Mouse (Mus musculus) hindbrain, embryonic 14.5 days (tissue): Measurements from ENCODE around the gene Syt5. TPM values are rescaled to one million over a fixed set of nuclear protein-coding genes. Genes with fewer than 3 reads are reported as not detected.

Experiments used
- ATAC-seq: fragments of 200-750 bp; cut with Nextera tagmentation; 2 replicates; pipeline ENCODE4 v1.8.0; 2017; ENCODE audit warnings: moderate number of reproducible peaks, mild to moderate bottlenecking, moderate TSS enrichment, moderate library complexity; ENCODE audit not compliant: low FRiP score
- DNase-seq: peaks from one replicate; pipeline ENCODE4 v3.0.0-alpha.2; 2015; ENCODE audit warnings: low spot score
- H3K27ac ChIP-seq: fragments of 300-500 bp; sonication (generic); 2 replicates; pipeline ENCODE4 v1.5.1; 2014; ENCODE audit warnings: mild to moderate bottlenecking, moderate library complexity
- H3K27me3 ChIP-seq: fragments of 300-500 bp; sonication (generic); 2 replicates; pipeline ENCODE4 v1.6.1; 2014; ENCODE audit warnings: mild to moderate bottlenecking, low read length, mixed read lengths; ENCODE audit not compliant: control insufficient read depth, insufficient read depth
- H3K36me3 ChIP-seq: fragments of 300-500 bp; sonication (generic); replicated peaks from 2 replicates; pipeline ENCODE4 v1.6.1; 2014; ENCODE audit not compliant: control insufficient read depth, insufficient read depth
- H3K4me1 ChIP-seq: fragments of 300-500 bp; sonication (generic); replicated peaks from 2 replicates; pipeline ENCODE4 v1.6.1; 2014; ENCODE audit warnings: antibody characterized with exemption, low read length, mixed read lengths; ENCODE audit not compliant: control insufficient read depth, insufficient read depth
- H3K4me2 ChIP-seq: fragments of 300-500 bp; sonication (generic); replicated peaks from 2 replicates; pipeline ENCODE4 v1.6.1; 2014; ENCODE audit warnings: mild to moderate bottlenecking, moderate library complexity
- H3K4me3 ChIP-seq: fragments of 300-500 bp; sonication (generic); replicated peaks from 2 replicates; pipeline ENCODE4 v1.5.1; 2014; ENCODE audit warnings: mild to moderate bottlenecking, low read length
- H3K9ac ChIP-seq: fragments of 300-500 bp; sonication (generic); 2 replicates; pipeline ENCODE4 v1.6.1; 2014
- H3K9me3 ChIP-seq: fragments of 300-500 bp; sonication (generic); 2 replicates; pipeline ENCODE4 v1.6.1; 2016; ENCODE audit warnings: low read length; ENCODE audit not compliant: control insufficient read depth
- WGBS: fragments of 180-500 bp; shearing (Covaris S2); extraction: QIAGEN DNeasy Blood & Tissue Kit; methylation state at CpG from one replicate; pipeline ENCODE4 v1.1.7; 2014; 5-methylcytosine and 5-hydroxymethylcytosine counted together
- polyA plus RNA-seq: library from polyadenylated mRNA; unstranded; fragments of >200 nt; fragmentation: Nextera tagmentation; extraction: Ambion mirVana; gene quantifications from 2 replicates; pipeline ENCODE4 v1.2.1, GENCODE M21; 2014

The Syt5 gene
- polyA plus RNA-seq, 1 experiment from 2014 or later, result 77.0 TPM

- Histone ChIP-seq H3K4me2 (no peak overlapping the region), H3K4me1 (no peaks in the 10 kb centered on the region), H3K27me3 (no peaks in the 10 kb centered on the region), H3K9ac (no peak overlapping the region), H3K27ac (no peak overlapping the region), H3K9me3 (no peaks in the 10 kb centered on the region), H3K36me3 (no peaks in the 10 kb centered on the region), H3K4me3 (no peak overlapping the region)
- peak; percentile 60 for DNase-seq
- no peak for ATAC-seq
- WGBS, result 34% methylated on average over 13 of the region's 13 CpGs
Observed at GRCm38 (mm10) chr7:4513236-4513635, 34.1 kb downstream of the Syt5 start.

DNA sequence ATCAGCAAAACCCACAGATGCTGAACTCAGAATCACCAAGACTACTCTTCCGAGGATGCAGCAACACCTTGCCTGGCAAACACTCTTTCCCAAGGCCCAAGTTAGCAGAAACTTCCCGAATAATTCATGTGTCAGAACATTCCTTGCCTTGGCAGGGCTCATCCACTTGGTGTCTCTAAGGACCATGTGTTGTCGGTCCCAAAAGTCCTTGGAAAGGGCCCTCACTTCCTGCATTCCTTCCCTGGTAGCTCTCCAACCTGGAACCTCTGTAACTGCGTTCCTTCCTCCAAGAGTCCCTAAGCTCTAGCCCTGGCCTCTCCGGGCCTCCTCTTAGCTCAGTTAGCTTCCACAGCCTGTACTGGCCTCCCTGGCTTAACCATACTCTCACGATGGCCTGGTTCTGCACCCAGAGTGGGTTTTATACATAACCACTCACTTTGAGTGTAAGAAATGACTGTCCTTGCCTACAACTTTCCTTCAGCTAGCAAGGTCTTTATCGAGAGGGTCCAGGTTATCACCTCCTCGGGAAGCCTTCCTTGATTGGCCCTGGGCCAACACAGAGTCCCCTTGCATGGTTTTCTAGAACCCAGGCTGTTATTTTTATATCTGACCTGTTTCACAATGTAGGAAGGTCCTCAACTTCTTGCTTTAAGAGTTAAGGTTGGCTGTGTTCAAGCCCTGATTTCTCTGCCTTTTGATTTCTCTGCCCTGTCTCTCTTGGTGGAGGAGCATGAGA is 35.7 kb downstream of the Syt5 start:
- no peak for DNase-seq
- Histone ChIP-seq H3K4me2 (no peak overlapping the region), H3K4me1 (no peaks in the 10 kb centered on the region), H3K9me3 (no peaks in the 10 kb centered on the region), H3K4me3 (no peak overlapping the region), H3K27me3 (no peaks in the 10 kb centered on the region), H3K9ac (no peak overlapping the region), H3K27ac (no peak overlapping the region), H3K36me3 (no peaks in the 10 kb centered on the region)
- no peak for ATAC-seq
- WGBS, result 81% methylated on average over 8 of the region's 8 CpGs

GRCm38 (mm10) chr7:4509863-4510608 is 37.3 kb downstream of the Syt5 start:
- WGBS, result 10% methylated on average over 24 of the region's 24 CpGs
- Histone ChIP-seq H3K4me1 (no peaks in the 10 kb centered on the region), H3K36me3 (no peaks in the 10 kb centered on the region), H3K9ac (no peak overlapping the region; the same call in 1 of the 2 replicates), H3K4me3 (no peak overlapping the region), H3K27ac (no peak overlapping the region), H3K4me2 (no peak overlapping the region), H3K27me3 (no peaks in the 10 kb centered on the region), H3K9me3 (no peaks in the 10 kb centered on the region)
- DNase-seq (peak; percentile 66), ATAC-seq (peak; percentile 26; the same call in 1 of the 2 replicates)

- WGBS, result 90% methylated on average over 8 of the region's 8 CpGs
- H3K9ac ChIP-seq, result no peak overlapping the region
- no peaks in the 10 kb centered on the region for H3K27me3 ChIP-seq
Observed at GRCm38 (mm10) chr7:4508739-4509116, 38.6 kb downstream of the Syt5 start.

GRCm38 (mm10) chr7:4508062-4508738 is 39.1 kb downstream of the Syt5 start:
- H3K27me3 ChIP-seq, result no peaks in the 10 kb centered on the region
- no peaks in the 10 kb centered on the region for H3K4me1 ChIP-seq
- H3K4me2 ChIP-seq, result no peak overlapping the region
- 80% methylated on average over 28 of the region's 32 CpGs for WGBS
- H3K27ac ChIP-seq, result no peak overlapping the region
- H3K9ac ChIP-seq, result no peak overlapping the region
- DNase-seq (no peak), ATAC-seq (no peak)
- H3K36me3 ChIP-seq, result no peaks in the 10 kb centered on the region
- H3K9me3 ChIP-seq, result no peaks in the 10 kb centered on the region
- no peak overlapping the region for H3K4me3 ChIP-seq

More at GRCm38 (mm10) chr7:4508739-4509116, 38.6 kb downstream of the Syt5 start:
- H3K4me2 ChIP-seq, result no peak overlapping the region
- no peak overlapping the region for H3K4me3 ChIP-seq
- DNase-seq (no peak), ATAC-seq (no peak)
- no peaks in the 10 kb centered on the region for H3K4me1 ChIP-seq
- H3K27ac ChIP-seq, result no peak overlapping the region
- no peaks in the 10 kb centered on the region for H3K36me3 ChIP-seq
- H3K9me3 ChIP-seq, result no peaks in the 10 kb centered on the region

DNA sequence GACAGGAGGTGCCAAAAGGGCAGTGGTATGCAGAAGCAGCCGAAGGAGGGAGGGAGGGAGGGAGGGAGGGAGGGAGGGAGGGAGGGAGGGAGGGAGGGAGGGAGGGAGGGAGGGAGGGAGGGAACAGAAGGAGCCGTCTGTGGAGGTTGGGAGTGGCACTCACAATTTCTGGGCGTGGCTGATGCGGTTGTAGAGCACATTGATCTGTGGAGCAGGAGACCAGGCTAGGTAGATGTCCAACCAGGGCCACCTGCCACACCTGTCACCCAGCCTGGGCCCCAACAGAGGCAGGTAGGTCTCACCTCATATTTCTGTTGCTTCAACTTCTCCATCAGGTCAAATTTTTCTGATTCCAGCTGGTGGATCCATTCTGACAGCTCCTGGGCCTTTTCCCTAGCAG is 40.1 kb downstream of the Syt5 start:
- Histone ChIP-seq H3K27ac (no peak overlapping the region), H3K9ac (no peak overlapping the region), H3K36me3 (no peaks in the 10 kb centered on the region), H3K9me3 (no peaks in the 10 kb centered on the region), H3K4me2 (no peak overlapping the region), H3K4me1 (no peaks in the 10 kb centered on the region), H3K4me3 (no peak overlapping the region), H3K27me3 (no peaks in the 10 kb centered on the region)
- WGBS, result 70% methylated on average over 3 of the region's 4 CpGs
- ATAC-seq (no peak), DNase-seq (no peak)

DNA sequence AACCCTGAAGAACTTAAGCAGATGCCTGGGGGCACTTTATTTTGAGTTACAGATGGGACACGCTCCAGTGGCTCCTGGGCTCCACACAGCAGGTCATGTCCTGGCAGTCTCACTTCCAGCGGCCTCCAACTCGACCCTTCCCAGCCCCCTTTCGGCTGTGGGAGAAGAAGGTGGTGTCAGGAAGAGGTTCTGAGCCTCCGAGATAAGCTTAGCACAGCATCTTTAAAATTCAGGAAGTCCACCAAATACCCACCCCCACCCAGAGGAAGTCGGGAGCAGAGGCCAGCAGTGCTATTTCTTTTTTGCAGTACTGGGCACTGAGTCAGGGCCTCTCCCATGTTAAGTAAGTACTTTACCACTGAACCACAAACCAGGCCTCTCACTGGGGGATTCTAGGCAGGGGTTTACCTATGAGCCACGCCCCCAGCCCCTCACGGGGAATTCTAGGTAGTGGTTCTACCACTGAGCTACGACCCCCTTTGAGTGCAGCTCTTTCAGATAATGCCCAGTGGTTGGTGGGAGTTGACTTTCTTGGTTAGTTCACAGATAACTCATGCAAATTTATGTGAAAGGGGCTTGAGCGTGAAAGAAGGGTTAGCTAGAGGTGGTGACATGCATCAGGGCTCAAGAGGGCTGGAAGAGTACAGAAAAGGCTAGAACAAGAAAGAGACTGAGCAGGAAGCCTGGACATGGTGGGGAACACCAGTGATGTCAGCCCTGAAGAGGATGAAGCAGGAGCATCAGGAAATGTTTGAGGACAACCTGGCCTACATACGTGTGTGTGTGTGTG is 42.5 kb downstream of the Syt5 start:
- WGBS, result 63% methylated on average over 11 of the region's 11 CpGs
- Histone ChIP-seq H3K27ac (no peak overlapping the region), H3K9ac (no peak overlapping the region), H3K4me1 (peaks cover 11% of the 10 kb centered on the region), H3K4me2 (no peak overlapping the region), H3K36me3 (no peaks in the 10 kb centered on the region), H3K4me3 (no peak overlapping the region), H3K27me3 (no peaks in the 10 kb centered on the region), H3K9me3 (no peaks in the 10 kb centered on the region)
- DNase-seq, result no peak
- no peak for ATAC-seq

GRCm38 (mm10) chr7:4503858-4504257 is 43.5 kb downstream of the Syt5 start:
- no peak for ATAC-seq
- WGBS, result 91% methylated on average over 5 of the region's 5 CpGs

DNA sequence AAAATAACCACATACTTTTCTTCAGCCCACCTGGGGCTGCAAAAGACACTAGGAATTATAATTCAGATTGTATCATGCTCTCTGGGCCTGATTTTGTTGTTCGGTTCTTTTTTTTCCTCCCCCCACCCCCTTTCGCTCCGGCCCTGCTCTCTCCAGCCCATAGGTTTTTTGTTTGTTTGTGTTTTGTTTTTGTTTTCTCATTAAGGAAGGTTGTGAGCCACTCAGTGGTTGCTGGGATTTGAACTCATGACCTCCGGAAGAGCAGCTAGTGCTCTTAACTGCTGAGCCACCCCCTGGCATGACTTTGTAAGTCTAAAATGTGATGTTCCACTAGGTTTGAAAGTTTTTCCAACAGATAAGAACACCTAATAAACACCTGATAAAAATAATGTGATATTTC is 44.2 kb downstream of the Syt5 start:
- H3K9ac ChIP-seq, result no peak overlapping the region
- no peaks in the 10 kb centered on the region for H3K9me3 ChIP-seq
- no peaks in the 10 kb centered on the region for H3K27me3 ChIP-seq
- no peaks in the 10 kb centered on the region for H3K36me3 ChIP-seq
- H3K4me2 ChIP-seq, result no peak overlapping the region
- DNase-seq (no peak), ATAC-seq (no peak)
- H3K4me3 ChIP-seq, result no peak overlapping the region
- H3K4me1 ChIP-seq, result peaks cover 28% of the 10 kb centered on the region
- no peak overlapping the region for H3K27ac ChIP-seq
- WGBS, result 73% methylated on average over 4 of the region's 4 CpGs

More at GRCm38 (mm10) chr7:4503858-4504257, 43.5 kb downstream of the Syt5 start:
- H3K9me3 ChIP-seq, result no peaks in the 10 kb centered on the region
- H3K36me3 ChIP-seq, result no peaks in the 10 kb centered on the region
- H3K9ac ChIP-seq, result no peak overlapping the region
- no peak overlapping the region for H3K4me2 ChIP-seq
- no peaks in the 10 kb centered on the region for H3K27me3 ChIP-seq
- H3K4me3 ChIP-seq, result no peak overlapping the region
- no peak overlapping the region for H3K27ac ChIP-seq
- no peak for DNase-seq
- peaks cover 20% of the 10 kb centered on the region for H3K4me1 ChIP-seq
